Mouse (Mus musculus) brain, embryonic 18.5 days (tissue): Measurements from ENCODE around the gene Prpf8.

Experiments
- DNase-seq: peaks from one replicate; pipeline ENCODE4 v3.0.0-alpha.2; 2012; ENCODE audit warnings: low read depth, low spot score

Gene Prpf8

GRCm38 (mm10) chr11:75508162-75508561 lies 21.5 kb downstream of the Prpf8 start:
- no peak for DNase-seq

GRCm38 (mm10) chr11:75508904-75509303 lies 22.3 kb downstream of the Prpf8 start:
- no peak for DNase-seq

DNA sequence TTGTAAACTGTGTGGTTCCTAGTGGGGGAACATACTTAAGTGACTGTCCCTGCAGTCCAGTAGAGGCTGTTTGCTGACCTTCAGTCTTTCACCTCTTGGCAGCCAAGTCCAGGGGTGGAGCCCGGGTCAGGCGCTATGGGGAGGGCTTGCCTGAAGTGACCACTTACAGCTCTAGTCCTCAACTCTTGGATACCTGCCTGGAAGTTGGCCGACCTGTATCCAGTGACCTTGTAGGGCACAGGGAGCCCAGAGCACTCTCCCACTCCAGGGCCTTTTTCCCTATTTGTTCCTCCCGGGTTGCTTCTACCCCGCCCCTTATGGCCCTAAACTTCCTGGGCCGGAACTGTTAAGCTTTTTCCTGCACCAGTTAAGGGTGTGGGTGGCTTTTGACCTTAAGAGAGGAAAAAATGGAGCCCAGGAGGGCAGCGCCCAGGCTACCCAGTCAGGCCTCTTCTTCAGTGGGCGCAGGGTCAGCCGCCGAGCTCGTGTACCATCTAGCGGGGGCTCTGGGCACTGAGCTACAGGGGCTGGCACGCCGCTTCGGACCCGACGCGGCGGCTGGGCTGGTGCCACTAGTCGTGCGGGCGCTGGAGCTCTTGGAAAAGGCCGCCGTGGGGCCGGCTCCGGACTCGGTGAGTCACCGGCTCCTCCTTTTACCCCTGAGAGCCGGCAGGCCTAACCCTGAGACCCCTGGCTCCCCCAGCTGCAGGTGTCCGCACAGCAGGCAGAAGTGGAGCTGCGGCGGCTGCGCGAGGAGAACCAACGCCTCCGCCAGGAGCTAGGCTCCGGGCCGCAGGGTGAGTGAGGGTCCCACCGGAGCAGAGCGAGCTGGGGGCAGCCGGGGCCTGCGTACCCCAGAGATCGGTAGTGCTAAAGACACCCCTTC lies 23.4 kb downstream of the Prpf8 start, which contains the start of gene Rilp:
Gene Rilp (plus strand): TSS at position 354 of the 886 bp plus-strand sequence.
- no peak for DNase-seq

GRCm38 (mm10) chr11:75510627-75510993 lies 24.0 kb downstream of the Prpf8 start:
- peak; percentile 68 for DNase-seq

GRCm38 (mm10) chr11:75511213-75511612 lies 24.6 kb downstream of the Prpf8 start:
- no peak for DNase-seq

GRCm38 (mm10) chr11:75512301-75513018 lies 25.8 kb downstream of the Prpf8 start:
- DNase-seq = no peak

DNA sequence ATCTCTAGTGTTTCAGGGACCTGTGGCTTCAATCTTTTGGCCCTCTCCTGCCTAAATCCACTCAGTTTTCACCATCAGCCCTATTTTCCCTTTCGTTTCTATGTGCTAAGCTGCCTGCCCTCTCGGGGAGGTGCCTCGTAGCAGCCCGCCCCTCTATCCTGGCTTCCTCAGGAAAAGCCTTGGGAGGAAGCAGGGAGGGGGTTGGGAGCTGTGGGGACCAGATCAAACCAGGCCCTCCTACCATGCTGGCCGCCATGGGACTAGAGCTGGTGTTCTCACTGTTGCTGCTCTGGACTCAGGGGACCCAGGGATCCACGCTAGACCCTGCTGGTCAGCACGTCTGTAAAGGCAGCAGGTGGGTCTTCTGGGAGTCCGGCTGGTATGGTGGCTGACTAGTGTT lies 26.7 kb downstream of the Prpf8 start, which contains the start of gene Scarf1:
Gene Scarf1 (plus strand): TSS at position 205 of the 400 bp plus-strand sequence.
- DNase-seq = no peak

DNA sequence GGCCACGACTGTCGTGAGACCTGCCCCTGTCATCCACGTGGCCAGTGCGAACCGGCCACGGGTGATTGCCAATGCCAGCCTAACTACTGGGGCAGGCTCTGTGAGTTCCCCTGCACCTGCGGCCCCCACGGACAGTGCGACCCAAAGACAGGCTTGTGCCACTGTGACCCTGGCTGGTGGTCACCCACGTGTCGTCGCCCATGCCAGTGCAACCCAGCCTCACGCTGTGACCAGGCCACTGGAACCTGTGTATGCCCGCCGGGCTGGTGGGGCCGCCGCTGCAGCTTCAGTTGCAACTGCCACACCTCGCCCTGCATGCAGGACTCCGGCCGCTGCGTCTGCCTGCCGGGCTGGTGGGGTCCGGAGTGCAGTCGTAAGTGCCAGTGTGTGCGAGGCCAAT lies 28.6 kb downstream of the Prpf8 start:
- DNase-seq = no peak

DNA sequence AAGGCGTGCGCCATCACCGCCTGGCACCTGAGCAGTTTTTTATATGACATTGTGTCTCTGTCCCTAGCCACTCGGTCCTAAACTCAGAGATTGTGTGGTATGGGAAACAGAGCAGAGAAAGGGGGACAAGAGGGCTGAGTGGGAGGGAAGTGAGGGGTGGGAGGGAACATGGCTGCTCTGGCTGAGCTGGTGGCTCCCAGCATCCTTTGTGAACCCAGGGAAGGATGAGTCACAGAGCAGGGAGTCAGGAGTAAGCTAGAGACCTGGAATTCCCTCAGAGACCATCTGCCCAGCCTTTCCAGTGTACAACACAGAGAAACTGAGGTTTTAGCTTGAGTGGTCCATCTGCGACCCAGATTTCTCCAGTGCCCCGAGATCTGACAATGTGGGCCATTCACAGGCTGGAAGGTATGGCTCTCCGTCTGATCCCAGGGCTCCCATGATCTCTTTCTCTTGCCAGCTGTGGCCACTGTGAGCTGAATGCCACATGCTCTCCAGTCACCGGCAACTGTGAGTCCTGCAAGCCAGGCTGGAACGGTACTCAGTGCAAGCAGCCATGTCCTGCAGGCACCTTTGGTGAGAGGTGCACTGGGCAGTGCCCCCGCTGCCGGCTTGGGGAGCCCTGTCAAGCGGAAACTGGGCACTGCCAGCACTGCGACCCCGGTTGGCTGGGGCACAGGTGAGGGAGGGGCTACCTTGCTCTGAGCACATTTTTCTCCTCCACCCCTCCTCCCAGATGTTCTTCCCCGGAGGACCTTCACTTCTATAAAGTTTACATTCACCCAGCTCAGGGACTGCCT lies 33.4 kb downstream of the Prpf8 start:
- no peak for DNase-seq

- no peak for DNase-seq
Observed at GRCm38 (mm10) chr11:75521609-75522008, 35.0 kb downstream of the Prpf8 start.

GRCm38 (mm10) chr11:75522793-75523192 lies 36.2 kb downstream of the Prpf8 start:
- no peak for DNase-seq

GRCm38 (mm10) chr11:75525531-75526125 lies 39.0 kb downstream of the Prpf8 start:
- DNase-seq = no peak

- DNase-seq = no peak
Observed at GRCm38 (mm10) chr11:75526943-75527342, 40.3 kb downstream of the Prpf8 start.

GRCm38 (mm10) chr11:75529771-75530170 lies 43.2 kb downstream of the Prpf8 start:
- DNase-seq = no peak

GRCm38 (mm10) chr11:75530325-75530724 lies 43.7 kb downstream of the Prpf8 start:
- DNase-seq = no peak

DNA sequence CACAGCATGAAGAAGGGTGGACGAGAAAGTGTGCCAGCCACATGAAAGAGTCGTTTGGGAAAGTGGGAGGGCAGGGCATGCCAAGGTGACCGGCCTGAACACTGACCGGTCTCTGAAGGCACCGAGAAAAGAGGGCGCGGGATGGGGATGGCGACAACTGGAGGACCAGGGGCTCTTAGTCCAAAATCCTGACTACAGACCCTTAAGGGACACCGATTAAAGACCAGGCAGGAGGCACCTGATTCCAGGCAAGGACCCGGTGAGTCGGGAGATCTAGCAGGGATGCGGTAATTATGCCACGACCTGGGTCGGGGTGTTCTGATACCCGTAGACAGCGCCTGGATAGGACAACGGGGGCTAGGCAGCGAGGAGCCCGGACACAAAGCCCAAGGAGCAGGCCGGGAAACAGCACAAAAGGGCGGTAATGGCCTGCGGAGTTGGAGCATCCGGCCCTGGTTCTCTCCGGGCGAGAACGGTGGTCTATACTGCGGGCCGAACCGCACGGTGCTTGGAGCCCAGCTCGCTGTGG lies 44.3 kb downstream of the Prpf8 start:
- no peak for DNase-seq

DNA sequence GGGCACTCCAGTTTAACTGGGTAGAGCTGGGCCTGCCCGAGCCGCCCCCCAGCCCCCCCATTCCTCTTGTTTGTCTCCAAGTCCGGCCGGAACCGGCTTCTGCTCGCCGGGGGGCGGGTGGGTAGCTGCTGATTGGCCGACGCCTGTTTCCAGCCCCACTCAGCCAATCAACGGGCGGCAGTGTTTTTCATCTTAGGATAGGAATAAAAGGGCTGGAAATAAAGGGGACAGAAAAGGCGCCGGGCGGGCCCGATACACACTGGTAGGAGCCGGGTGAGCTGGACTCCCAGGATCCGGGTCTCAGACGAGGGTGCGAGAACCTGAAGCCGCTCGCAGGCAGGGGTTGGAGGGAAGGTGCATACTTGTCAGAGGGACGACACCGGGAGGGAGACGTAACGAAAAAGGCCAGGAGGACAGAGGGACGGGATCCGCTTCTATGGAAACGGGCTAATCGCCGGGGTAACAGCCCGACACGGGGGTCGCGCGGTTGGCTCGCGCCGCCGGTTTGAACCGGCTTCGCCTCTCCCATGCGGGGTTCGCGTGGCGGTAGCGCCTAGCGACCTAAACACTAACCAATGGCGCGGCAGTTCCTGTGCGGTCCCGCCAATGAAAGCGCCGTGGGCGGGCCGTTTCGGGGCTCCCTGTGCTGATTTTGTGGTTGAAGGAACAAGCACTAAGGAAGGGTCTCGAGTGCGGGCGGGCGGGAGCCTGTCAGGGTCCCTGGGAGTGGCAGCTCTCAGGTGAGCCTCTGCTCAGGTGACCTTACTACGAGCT lies 45.0 kb downstream of the Prpf8 start, which contains the start of gene Slc43a2:
Gene Slc43a2 (plus strand): TSS at position 226 of the 774 bp plus-strand sequence.
- DNase-seq = peak; percentile 97

DNA sequence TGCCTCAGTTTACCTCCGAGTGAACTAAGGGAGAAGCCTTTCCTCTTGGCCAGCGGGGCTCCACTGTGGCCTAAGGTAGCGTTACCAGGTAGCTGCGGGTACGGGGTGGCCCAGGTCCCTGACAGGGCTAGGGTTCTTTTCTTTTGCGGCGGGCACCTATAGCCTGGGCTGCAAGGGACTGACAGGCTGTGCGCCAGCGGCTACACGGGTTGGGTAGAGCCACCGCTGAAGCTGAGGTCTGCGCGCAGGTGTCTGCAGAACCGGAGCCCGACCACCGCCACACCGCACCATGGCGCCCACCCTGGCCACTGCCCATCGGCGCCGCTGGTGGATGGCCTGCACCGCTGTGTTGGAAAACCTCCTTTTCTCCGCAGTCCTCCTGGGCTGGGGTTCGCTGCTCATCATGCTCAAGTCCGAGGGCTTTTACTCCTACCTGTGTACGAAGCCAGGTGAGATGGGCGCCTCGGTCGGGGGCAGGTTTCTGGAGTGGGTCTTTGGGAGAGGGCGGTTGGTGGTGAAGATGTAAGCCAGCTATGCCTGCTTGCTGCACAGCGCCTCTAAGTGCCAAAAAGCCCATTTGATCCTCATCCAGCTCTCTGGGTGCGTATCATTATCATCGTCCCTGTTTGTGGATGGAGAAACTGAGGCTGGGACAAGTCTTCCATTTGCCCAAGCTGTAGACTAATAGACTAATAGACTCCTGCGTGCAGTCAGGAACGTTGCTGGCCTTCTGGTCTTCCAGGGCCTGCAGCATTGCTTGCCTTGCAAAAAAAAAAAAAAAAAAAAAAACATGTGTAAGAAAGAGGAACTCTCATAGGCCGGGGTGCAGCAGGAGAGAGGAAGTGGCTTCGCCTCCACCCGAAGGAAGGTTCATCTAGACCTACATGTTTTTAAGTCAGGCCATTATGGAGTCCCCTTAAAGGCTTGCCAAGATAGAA lies 46.0 kb downstream of the Prpf8 start:
- no peak for DNase-seq

DNA sequence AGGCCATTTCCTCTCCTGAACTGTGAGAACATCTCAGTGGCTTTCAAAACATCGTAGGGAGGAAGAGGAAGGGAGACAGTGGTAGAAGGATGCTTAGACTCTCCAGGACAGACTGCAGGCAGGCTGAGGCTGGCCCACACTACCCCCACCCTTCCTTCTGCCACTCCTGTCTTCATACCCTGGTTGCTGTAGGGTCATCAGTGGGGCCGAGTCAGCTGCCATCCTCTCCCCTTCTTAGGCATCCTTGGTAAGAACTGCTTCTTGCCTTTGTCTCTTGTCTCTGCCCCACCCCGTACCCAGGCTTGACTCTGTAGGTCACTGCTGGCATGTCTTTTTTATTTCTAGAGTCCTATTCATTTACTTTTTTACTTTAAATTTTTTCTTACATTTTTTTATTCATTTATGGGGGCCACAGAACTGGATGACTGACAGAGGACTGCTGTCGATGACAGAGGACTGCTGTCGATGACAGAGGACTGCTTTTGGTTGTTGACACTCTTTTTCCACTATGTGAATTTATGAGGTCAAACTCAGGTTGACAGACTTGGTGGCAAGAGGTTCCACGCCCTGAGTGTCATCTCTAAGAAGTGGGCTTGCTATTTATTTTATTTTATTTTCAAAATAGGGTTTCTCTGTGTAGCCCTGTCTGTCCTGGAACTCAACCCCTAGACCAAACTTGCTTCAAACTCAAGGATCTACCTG lies 46.8 kb downstream of the Prpf8 start:
- no peak for DNase-seq
